Mouse (Mus musculus): ENCODE results near the gene Peak1.

- TF ChIP-seq CTCF (IDR thresholded peaks at IDR 0.05; ENCODE audit: control insufficient read depth, insufficient read depth, insufficient replicate concordance, low read depth, low read length) (no peak), POLR2A (IDR thresholded peaks at IDR 0.05; ENCODE audit: control insufficient read depth, low read depth, low read length) (no peak)
Measured at GRCm38 (mm10) chr9:56235281-56235680, 182.6 kb downstream of the Peak1 start.

Measured in testis, adult 2 months (tissue).